12 mouse cellular contexts compared by ENCODE assay signal in the genomic region with DNA sequence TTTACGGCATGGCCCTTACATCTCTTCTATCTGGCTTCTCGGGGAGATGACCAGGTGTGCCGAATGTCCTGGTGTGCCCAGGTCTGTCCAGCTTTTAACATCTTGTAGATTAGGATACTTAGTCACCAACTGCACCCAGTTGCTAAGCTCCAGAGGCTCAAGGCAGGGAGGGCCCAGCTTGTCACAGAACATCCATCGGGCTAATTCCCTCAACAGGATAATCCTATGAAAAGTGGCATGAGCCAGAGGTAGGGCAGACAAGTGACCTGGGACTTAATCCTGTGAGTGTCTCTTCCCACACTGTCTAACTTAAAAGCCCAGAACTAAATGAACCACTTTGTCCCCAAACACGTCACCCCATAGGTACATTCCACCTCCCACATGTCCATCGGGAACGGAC. TPM values are rescaled to one million over a fixed set of nuclear protein-coding genes. Genes with fewer than 3 reads are reported as not detected.
DNase-seq lines count a peak whose midpoint lies in the region; ATAC-seq and TF ChIP-seq lines count a peak whose summit lies in the region.
"Had no signal": no experiment of that assay in that cellular context is flagged by ENCODE, and none has a peak within 500 bp of the region (broad histone marks: within the 10 kb centered on the region; RNA-seq: fewer than 3 reads in every experiment).

No protein-coding gene starts in this region.

- no peak for DNase-seq in embryonic facial prominence, embryonic 14.5 days (ENCODE audit: low spot score)
- no peak for DNase-seq in intestine, embryonic 14.5 days (ENCODE audit: low spot score)
- no peak for DNase-seq in urinary bladder, postnatal 25 days (ENCODE audit: low spot score)
- DNase-seq in testis, postnatal 10 days (ENCODE audit: low spot score), result no peak
- no peak for DNase-seq in layer of hippocampus, adult 18-20 months (ENCODE audit: low spot score in 2 of 2)
- DNase-seq: kidney, adult 18-20 months; lung, adult 2 months; right cerebral cortex, postnatal 4 days; thymus, adult 18-20 months had no signal

- H3K27me3 ChIP-seq in embryonic facial prominence, embryonic 14.5 days (replicated peaks; ENCODE audit: control insufficient read depth, insufficient read depth, low read length), result no peaks in the 10 kb centered on the region
- H3K27me3 ChIP-seq in intestine, embryonic 14.5 days (replicated peaks; ENCODE audit: control insufficient read depth, insufficient read depth, low read length), result no peaks in the 10 kb centered on the region
- no peaks in the 10 kb centered on the region for H3K27me3 ChIP-seq in midbrain, embryonic 15.5 days (replicated peaks)

- no peak overlapping the region for H3K9ac ChIP-seq in embryonic facial prominence, embryonic 14.5 days (ENCODE audit: low read depth, low read length)
- H3K9ac ChIP-seq in intestine, embryonic 14.5 days (ENCODE audit: low read length), result no peak overlapping the region
- peak overlapping the region; percentile 67 for H3K9ac ChIP-seq in midbrain, embryonic 15.5 days

- peak overlapping the region; percentile 63 for H3K4me3 ChIP-seq in cortical plate, adult 2 months (ENCODE audit: insufficient read depth, low read length)
- no peak overlapping the region for H3K4me3 ChIP-seq in embryonic facial prominence, embryonic 14.5 days (ENCODE audit: low read depth, low read length)
- no peak overlapping the region for H3K4me3 ChIP-seq in intestine, embryonic 14.5 days (ENCODE audit: low read depth, low read length)
- H3K4me3 ChIP-seq in midbrain, embryonic 15.5 days, result peak overlapping the region; percentile 60

- no peak overlapping the region; the same call in 1 of the 2 replicates for H3K27ac ChIP-seq in cortical plate, adult 2 months (ENCODE audit: insufficient read depth, low read length)
- H3K27ac ChIP-seq in embryonic facial prominence, embryonic 14.5 days (replicated peaks; ENCODE audit: low read depth, low read length), result no peak overlapping the region
- no peak overlapping the region for H3K27ac ChIP-seq in intestine, embryonic 14.5 days (ENCODE audit: low read depth)
- H3K27ac ChIP-seq in midbrain, embryonic 15.5 days, result no peak overlapping the region
- H3K27ac ChIP-seq: heart, embryonic 13.5 days had no signal

- no peaks in the 10 kb centered on the region for H3K36me3 ChIP-seq in embryonic facial prominence, embryonic 14.5 days (ENCODE audit: control insufficient read depth, insufficient read depth, low read length)
- no peaks in the 10 kb centered on the region for H3K36me3 ChIP-seq in intestine, embryonic 14.5 days (ENCODE audit: control insufficient read depth, insufficient read depth, low read length)
- H3K36me3 ChIP-seq in midbrain, embryonic 15.5 days (replicated peaks), result no peaks in the 10 kb centered on the region
- H3K36me3 ChIP-seq: heart, embryonic 13.5 days had no signal

- peak overlapping the region; percentile 72 for H3K4me2 ChIP-seq in embryonic facial prominence, embryonic 14.5 days (ENCODE audit: low read depth, low read length)
- peak overlapping the region; percentile 83 for H3K4me2 ChIP-seq in intestine, embryonic 14.5 days (ENCODE audit: low read length)
- H3K4me2 ChIP-seq in midbrain, embryonic 15.5 days, result peak overlapping the region; percentile 88

- TF ChIP-seq CTCF in cortical plate, adult 2 months (IDR thresholded peaks at IDR 0.05; ENCODE audit: extremely low read depth, insufficient read depth, low read length), result no peak

- no peak for ATAC-seq in embryonic facial prominence, embryonic 14.5 days (ENCODE audit: low read depth)
- ATAC-seq in intestine, embryonic 14.5 days (replicated peaks; ENCODE audit: low FRiP score, low TSS enrichment, low read depth), result no peak
- 0 out of 2 replicates have a peak, but pooled peaks have one; percentile 22 for ATAC-seq in midbrain, embryonic 15.5 days (replicated peaks)

- H3K4me1 ChIP-seq in cortical plate, adult 2 months (ENCODE audit: control insufficient read depth, insufficient read depth, low read length), result no peaks in the 10 kb centered on the region
- peaks cover 5% of the 10 kb centered on the region; the same call in 1 of the 2 replicates for H3K4me1 ChIP-seq in embryonic facial prominence, embryonic 14.5 days (ENCODE audit: control insufficient read depth, insufficient read depth, low read length)
- H3K4me1 ChIP-seq in intestine, embryonic 14.5 days (replicated peaks; ENCODE audit: control insufficient read depth, insufficient read depth, low read length), result peaks cover 7% of the 10 kb centered on the region
- peaks cover 21% of the 10 kb centered on the region for H3K4me1 ChIP-seq in midbrain, embryonic 15.5 days

- TF ChIP-seq POLR2A in cortical plate, adult 2 months (IDR thresholded peaks at IDR 0.05; ENCODE audit: extremely low read depth, insufficient read depth, low read length), result no peak

- WGBS in embryonic facial prominence, embryonic 14.5 days, result 75% methylated on average over 7 of the region's 7 CpGs
- 84% methylated on average over 7 of the region's 7 CpGs for WGBS in intestine, embryonic 14.5 days
- WGBS in midbrain, embryonic 15.5 days, result 58% methylated on average over 7 of the region's 7 CpGs

- H3K9me3 ChIP-seq in embryonic facial prominence, embryonic 14.5 days (ENCODE audit: control insufficient read depth, low read length), result no peaks in the 10 kb centered on the region
- no peaks in the 10 kb centered on the region for H3K9me3 ChIP-seq in intestine, embryonic 14.5 days (ENCODE audit: control insufficient read depth, low read length)
- H3K9me3 ChIP-seq in midbrain, embryonic 15.5 days, result no peaks in the 10 kb centered on the region
- H3K9me3 ChIP-seq: heart, embryonic 13.5 days had no signal

RNA-seq across cellular contexts. Expression of gene Rgs9, which starts 0.9 kb away (rescaled TPM):
- polyA plus RNA-seq in cortical plate, adult 2 months (2012; rRNA removed), result 12.5 and 57.8 TPM in 2 replicates
- 1.4 and 1.8 TPM in 2 replicates for polyA plus RNA-seq in embryonic facial prominence, embryonic 14.5 days (2014; fragmentation: Nextera tagmentation; extraction: Ambion mirVana)
- polyA plus RNA-seq in intestine, embryonic 14.5 days (2014; fragmentation: Nextera tagmentation; extraction: Ambion mirVana), result 4.7 and 5.0 TPM in 2 replicates
- polyA plus RNA-seq in midbrain, embryonic 15.5 days (2015; fragmentation: Nextera tagmentation; extraction: Ambion mirVana), result 14.5 and 16.0 TPM in 2 replicates
- 10 to 100 TPM; 12.3 to 14.1 TPM for total RNA-seq in layer of hippocampus, adult 18-20 months (2021)

Comparison
In these comparisons a context has a peak if more than half of its experiments do, and no peak if none do; other contexts are left out.
1. H3K4me3 ChIP-seq: peak in cortical plate, adult 2 months (single experiment) and midbrain, embryonic 15.5 days (single experiment); none in embryonic facial prominence, embryonic 14.5 days (single experiment) and intestine, embryonic 14.5 days (single experiment).
2. Peak in every context shown above with its lines, with median percentiles within 50 percentile points of each other: H3K4me2 ChIP-seq.